Mouse (Mus musculus): ENCODE measurements around the gene Ap1g2. TPM values are rescaled to one million over a fixed set of nuclear protein-coding genes. Genes with fewer than 3 reads are reported as not detected.

Gene Ap1g2
- total and polyA plus RNA-seq, 2 experiments from 2014 or later = 5.7 to 6.1 TPM

- no peak overlapping the region; the same call in 1 of the 2 replicates for H3K9ac ChIP-seq (replicated peaks; ENCODE audit: low read length)
- H3K36me3 ChIP-seq (ENCODE audit: insufficient read depth, low read length) = peaks cover 17% of the 10 kb centered on the region; the same call in 1 of the 2 replicates
- H3K27me3 ChIP-seq (ENCODE audit: insufficient read depth, low read length) = no peaks in the 10 kb centered on the region
- DNase-seq (ENCODE audit: low spot score) = no peak
- peaks cover 19% of the 10 kb centered on the region for H3K4me1 ChIP-seq (ENCODE audit: insufficient read depth, low read length)
- 22% methylated on average over 17 of the region's 17 CpGs for WGBS
- peak; percentile 64 for ATAC-seq
- no peak for TF ChIP-seq CTCF (IDR thresholded peaks at IDR 0.05; ENCODE audit: low read depth)
- H3K27ac ChIP-seq = peak overlapping the region; percentile 37; the same call in 1 of the 2 replicates
- H3K9me3 ChIP-seq (ENCODE audit: low read length) = no peaks in the 10 kb centered on the region
- peak overlapping the region; percentile 28 for H3K4me2 ChIP-seq (ENCODE audit: low read depth, low read length)
- H3K4me3 ChIP-seq (ENCODE audit: low read length) = 0 out of 2 replicates have a peak overlapping the region, but pooled peaks have one; percentile 2
Measured at GRCm38 (mm10) chr14:55062626-55063025, 43.8 kb downstream of the Ap1g2 start.

GRCm38 (mm10) chr14:55061845-55062244 is 44.5 kb downstream of the Ap1g2 start:
- ATAC-seq = no peak

GRCm38 (mm10) chr14:55059931-55060330 is 46.5 kb downstream of the Ap1g2 start:
- no peak overlapping the region for H3K4me3 ChIP-seq (ENCODE audit: low read length)
- ATAC-seq (no peak), DNase-seq (ENCODE audit: low spot score) (no peak)
- no peak for TF ChIP-seq CTCF (IDR thresholded peaks at IDR 0.05; ENCODE audit: low read depth)
- no peaks in the 10 kb centered on the region for H3K27me3 ChIP-seq (ENCODE audit: insufficient read depth, low read length)
- 44% methylated on average over 5 of the region's 5 CpGs for WGBS
- H3K4me2 ChIP-seq (ENCODE audit: low read depth, low read length) = peak overlapping the region; percentile 58; the same call in 1 of the 2 replicates
- H3K27ac ChIP-seq = peak overlapping the region; percentile 45; the same call in 1 of the 2 replicates
- H3K9ac ChIP-seq (replicated peaks; ENCODE audit: low read length) = no peak overlapping the region
- H3K9me3 ChIP-seq (ENCODE audit: low read length) = no peaks in the 10 kb centered on the region
- H3K4me1 ChIP-seq (ENCODE audit: insufficient read depth, low read length) = peaks cover 33% of the 10 kb centered on the region
- H3K36me3 ChIP-seq (ENCODE audit: insufficient read depth, low read length) = no peaks in the 10 kb centered on the region

More at GRCm38 (mm10) chr14:55061845-55062244, 44.5 kb downstream of the Ap1g2 start:
- Histone ChIP-seq H3K27me3 (ENCODE audit: insufficient read depth, low read length) (no peaks in the 10 kb centered on the region), H3K4me2 (ENCODE audit: low read depth, low read length) (no peak overlapping the region), H3K4me1 (ENCODE audit: insufficient read depth, low read length) (peaks cover 23% of the 10 kb centered on the region), H3K27ac (no peak overlapping the region), H3K9ac (replicated peaks; ENCODE audit: low read length) (no peak overlapping the region), H3K36me3 (ENCODE audit: insufficient read depth, low read length) (peaks cover 12% of the 10 kb centered on the region; the same call in 1 of the 2 replicates), H3K4me3 (ENCODE audit: low read length) (no peak overlapping the region), H3K9me3 (ENCODE audit: low read length) (no peaks in the 10 kb centered on the region)
- no peak for DNase-seq (ENCODE audit: low spot score)
- 39% methylated on average over 7 of the region's 7 CpGs for WGBS
- no peak for TF ChIP-seq CTCF (IDR thresholded peaks at IDR 0.05; ENCODE audit: low read depth)

- no peak for ATAC-seq
- H3K4me2 ChIP-seq (ENCODE audit: low read depth, low read length) = peak overlapping the region; percentile 58
- WGBS = 84% methylated on average over 1 of the region's 1 CpGs
Measured at GRCm38 (mm10) chr14:55059009-55059408, 47.4 kb downstream of the Ap1g2 start.

GRCm38 (mm10) chr14:55055167-55055834 is 51.1 kb downstream of the Ap1g2 start:
- peak; percentile 95 for DNase-seq (ENCODE audit: low spot score)
- ATAC-seq = peak; percentile 74
- Histone ChIP-seq H3K9ac (replicated peaks; ENCODE audit: low read length) (peak overlapping the region; percentile 6; the same call in 1 of the 2 replicates), H3K4me1 (ENCODE audit: insufficient read depth, low read length) (peaks cover 34% of the 10 kb centered on the region), H3K27ac (peak overlapping the region; percentile 97), H3K4me2 (ENCODE audit: low read depth, low read length) (peak overlapping the region; percentile 58), H3K27me3 (ENCODE audit: insufficient read depth, low read length) (no peaks in the 10 kb centered on the region), H3K9me3 (ENCODE audit: low read length) (no peaks in the 10 kb centered on the region), H3K4me3 (ENCODE audit: low read length) (peak overlapping the region; percentile 4; the same call in 1 of the 2 replicates), H3K36me3 (ENCODE audit: insufficient read depth, low read length) (no peaks in the 10 kb centered on the region)
- TF ChIP-seq CTCF (IDR thresholded peaks at IDR 0.05; ENCODE audit: low read depth) = peak; percentile 69
- WGBS = 34% methylated on average over 11 of the region's 11 CpGs

More at GRCm38 (mm10) chr14:55059009-55059408, 47.4 kb downstream of the Ap1g2 start:
- no peak for TF ChIP-seq CTCF (IDR thresholded peaks at IDR 0.05; ENCODE audit: low read depth)
- no peak overlapping the region for H3K9ac ChIP-seq (replicated peaks; ENCODE audit: low read length)
- no peak for DNase-seq (ENCODE audit: low spot score)
- no peak overlapping the region for H3K27ac ChIP-seq
- no peak overlapping the region for H3K4me3 ChIP-seq (ENCODE audit: low read length)
- no peaks in the 10 kb centered on the region for H3K36me3 ChIP-seq (ENCODE audit: insufficient read depth, low read length)
- H3K9me3 ChIP-seq (ENCODE audit: low read length) = no peaks in the 10 kb centered on the region
- H3K27me3 ChIP-seq (ENCODE audit: insufficient read depth, low read length) = no peaks in the 10 kb centered on the region
- peaks cover 41% of the 10 kb centered on the region for H3K4me1 ChIP-seq (ENCODE audit: insufficient read depth, low read length)

GRCm38 (mm10) chr14:55054191-55054749 is 52.1 kb downstream of the Ap1g2 start:
- no peaks in the 10 kb centered on the region for H3K36me3 ChIP-seq (ENCODE audit: insufficient read depth, low read length)
- no peak for TF ChIP-seq CTCF (IDR thresholded peaks at IDR 0.05; ENCODE audit: low read depth)
- peak overlapping the region; percentile 58 for H3K9ac ChIP-seq (replicated peaks; ENCODE audit: low read length)
- H3K4me2 ChIP-seq (ENCODE audit: low read depth, low read length) = peak overlapping the region; percentile 58
- 20% methylated on average over 10 of the region's 10 CpGs for WGBS
- H3K4me3 ChIP-seq (ENCODE audit: low read length) = peak overlapping the region; percentile 33
- no peaks in the 10 kb centered on the region for H3K27me3 ChIP-seq (ENCODE audit: insufficient read depth, low read length)
- peaks cover 33% of the 10 kb centered on the region for H3K4me1 ChIP-seq (ENCODE audit: insufficient read depth, low read length)
- peak; percentile 54 for ATAC-seq
- peak overlapping the region; percentile 97 for H3K27ac ChIP-seq
- peak; percentile 86 for DNase-seq (ENCODE audit: low spot score)
- no peaks in the 10 kb centered on the region for H3K9me3 ChIP-seq (ENCODE audit: low read length)
